Mouse (Mus musculus) stomach, postnatal 0 days (tissue): ENCODE data around the gene Gbf1.
A peak's percentile ranks its signal among the peaks of the same experiment; 100 is the strongest.

Experiments used
- CTCF ChIP-seq: IDR thresholded peaks from 2 replicates; pipeline ENCODE4 v1.5.1; 2016; ENCODE audit warnings: antibody characterized with exemption, low read depth, mild to moderate bottlenecking, moderate library complexity
- EP300 ChIP-seq: optimal IDR thresholded peaks from 2 replicates; pipeline ENCODE3; 2016; ENCODE audit warnings: antibody characterized with exemption

- TF ChIP-seq CTCF (peak; percentile 45), EP300 (no peak)
These were observed 130.0 kb downstream of the Gbf1 start for GRCm38 (mm10) chr19:46282081-46282849.
